Mouse (Mus musculus) lung, postnatal 0 days (tissue): ENCODE measurements around the gene Gm48552. TPM values are rescaled to one million over a fixed set of nuclear protein-coding genes. Genes with fewer than 3 reads are reported as not detected.

Experiments used
- ATAC-seq: fragments of 200-750 bp; cut with Nextera tagmentation; 2 replicates; pipeline ENCODE4 v1.8.0; 2017; ENCODE audit warnings: moderate library complexity
- DNase-seq: peaks from one replicate; pipeline ENCODE4 v3.0.0-alpha.2; 2016; ENCODE audit warnings: low spot score
- H3K27ac ChIP-seq: fragments of 300-500 bp; sonication (generic); 2 replicates; pipeline ENCODE4 v1.5.1; 2014; ENCODE audit warnings: antibody characterized with exemption, mild to moderate bottlenecking, low read length, mixed read lengths
- H3K27me3 ChIP-seq: fragments of 300-500 bp; sonication (generic); replicated peaks from 2 replicates; pipeline ENCODE4 v1.6.1; 2014; ENCODE audit warnings: low read length, mixed read lengths; ENCODE audit not compliant: insufficient read depth
- H3K36me3 ChIP-seq: fragments of 300-500 bp; sonication (generic); 2 replicates; pipeline ENCODE4 v1.6.1; 2014; ENCODE audit warnings: low read length, mixed read lengths; ENCODE audit not compliant: insufficient read depth
- H3K4me1 ChIP-seq: fragments of 300-500 bp; sonication (generic); 2 replicates; pipeline ENCODE4 v1.6.1; 2014; ENCODE audit warnings: antibody characterized with exemption, low read depth, low read length, mixed read lengths; ENCODE audit not compliant: insufficient read depth
- H3K4me2 ChIP-seq: fragments of 300-500 bp; sonication (generic); replicated peaks from 2 replicates; pipeline ENCODE4 v1.6.1; 2014; ENCODE audit warnings: low read depth, mild to moderate bottlenecking, low read length, moderate library complexity, mixed read lengths
- H3K4me3 ChIP-seq: fragments of 300-500 bp; sonication (generic); 2 replicates; pipeline ENCODE4 v1.5.1; 2014; ENCODE audit warnings: low read depth, low read length
- H3K9ac ChIP-seq: fragments of 300-500 bp; sonication (generic); replicated peaks from 2 replicates; pipeline ENCODE4 v1.6.1; 2014; ENCODE audit warnings: low read depth, mild to moderate bottlenecking
- H3K9me3 ChIP-seq: fragments of 300-500 bp; sonication (generic); 2 replicates; pipeline ENCODE4 v1.6.1; 2016; ENCODE audit warnings: low read length, mixed read lengths
- CTCF ChIP-seq: IDR thresholded peaks from 2 replicates; pipeline ENCODE4 v1.5.1; 2016; ENCODE audit warnings: antibody characterized with exemption, mild to moderate bottlenecking
- EP300 ChIP-seq: IDR thresholded peaks from 2 replicates; pipeline ENCODE4 v1.6.1; 2016; ENCODE audit warnings: antibody characterized with exemption, mild to moderate bottlenecking, control low read depth
- WGBS: fragments of 180-500 bp; shearing (Covaris S2); extraction: QIAGEN DNeasy Blood & Tissue Kit; methylation state at CpG from one replicate; pipeline ENCODE4 v1.1.7; 2014; 5-methylcytosine and 5-hydroxymethylcytosine counted together
- polyA plus RNA-seq: library from polyadenylated mRNA; unstranded; fragments of >200 nt; fragmentation: Nextera tagmentation; extraction: Ambion mirVana; gene quantifications from 2 replicates; pipeline ENCODE4 v1.2.1, GENCODE M21; 2015

Gene Gm48552
- polyA plus RNA-seq, 1 experiment from 2014 or later: 0.63 TPM

- 49% methylated on average over 8 of the region's 8 CpGs for WGBS
- ATAC-seq: no peak
- Histone ChIP-seq H3K4me1 (peaks cover 31% of the 10 kb centered on the region), H3K27ac (no peak overlapping the region), H3K27me3 (no peaks in the 10 kb centered on the region), H3K36me3 (no peaks in the 10 kb centered on the region), H3K9me3 (no peaks in the 10 kb centered on the region), H3K4me2 (no peak overlapping the region), H3K9ac (no peak overlapping the region), H3K4me3 (no peak overlapping the region)
- TF ChIP-seq EP300 (no peak), CTCF (no peak)
- no peak for DNase-seq
Observed at GRCm38 (mm10) chr10:81360721-81361120, 28.1 kb upstream of the Gm48552 start.

- 42% methylated on average over 12 of the region's 12 CpGs for WGBS
- no peak overlapping the region for H3K4me3 ChIP-seq
- H3K27me3 ChIP-seq: no peaks in the 10 kb centered on the region
- H3K4me2 ChIP-seq: no peak overlapping the region
- H3K27ac ChIP-seq: peak overlapping the region; percentile 44; the same call in 1 of the 2 replicates
- DNase-seq (no peak), ATAC-seq (peak; percentile 12)
- peaks cover 26% of the 10 kb centered on the region for H3K4me1 ChIP-seq
- peaks cover 3% of the 10 kb centered on the region; the same call in 1 of the 2 replicates for H3K36me3 ChIP-seq
- TF ChIP-seq EP300 (no peak), CTCF (no peak)
- no peaks in the 10 kb centered on the region for H3K9me3 ChIP-seq
- H3K9ac ChIP-seq: no peak overlapping the region
Observed at GRCm38 (mm10) chr10:81362336-81362949, 26.4 kb upstream of the Gm48552 start.

DNA sequence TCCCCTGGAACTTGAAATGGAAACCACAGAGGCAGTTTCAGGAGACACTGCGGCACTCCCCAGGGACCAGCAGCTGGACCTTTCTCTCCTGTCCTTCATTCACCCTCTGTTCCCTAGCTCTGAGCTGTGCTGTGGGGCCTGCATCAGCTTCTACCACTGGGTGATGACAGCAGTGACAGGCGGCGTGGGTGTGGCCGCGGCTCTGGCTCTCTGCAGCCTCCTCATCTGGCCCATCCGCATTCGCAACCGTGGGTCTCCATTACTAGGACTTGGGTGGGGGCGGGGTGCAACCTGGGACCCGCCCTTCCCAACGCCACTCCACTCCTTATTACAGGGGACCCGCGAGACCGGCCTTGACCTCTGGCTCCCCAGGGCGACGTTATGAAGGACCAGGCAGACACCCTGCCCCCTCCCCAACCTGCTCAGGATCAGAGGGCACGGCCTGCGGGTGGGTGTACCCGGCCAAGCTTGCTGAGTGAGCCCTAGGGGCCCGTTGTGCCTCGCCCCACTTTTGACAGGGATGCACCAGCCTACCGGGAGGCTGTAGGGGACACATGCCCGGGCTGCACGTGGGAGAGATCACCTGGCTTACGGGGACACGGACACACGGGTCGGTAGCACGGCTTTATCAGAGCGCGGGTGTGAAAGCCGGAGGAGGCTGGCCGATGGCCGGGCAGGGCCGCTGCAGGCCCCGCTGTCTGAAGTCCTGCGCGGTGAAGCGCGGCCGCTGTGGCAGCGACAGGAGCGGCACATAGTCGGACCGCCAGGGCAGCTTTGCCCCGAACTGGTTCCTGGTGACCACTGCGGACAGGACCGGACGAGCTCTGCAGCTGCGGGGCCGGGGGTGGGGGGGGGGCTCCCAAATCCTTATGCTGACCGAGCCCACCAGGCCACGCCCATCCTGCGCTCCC lies 25.1 kb upstream of the Gm48552 start:
- ATAC-seq (no peak), DNase-seq (no peak)
- peaks cover 17% of the 10 kb centered on the region for H3K4me1 ChIP-seq
- no peak for TF ChIP-seq CTCF
- TF ChIP-seq EP300: no peak
- no peaks in the 10 kb centered on the region for H3K27me3 ChIP-seq
- H3K4me2 ChIP-seq: peak overlapping the region; percentile 53
- peak overlapping the region; percentile 44; the same call in 1 of the 2 replicates for H3K27ac ChIP-seq
- peaks cover 15% of the 10 kb centered on the region for H3K36me3 ChIP-seq
- 0 out of 2 replicates have a peak overlapping the region, but pooled peaks have one; percentile 12 for H3K9ac ChIP-seq
- H3K4me3 ChIP-seq: peak overlapping the region; percentile 17
- no peaks in the 10 kb centered on the region for H3K9me3 ChIP-seq
- WGBS: 15% methylated on average over 44 of the region's 54 CpGs

DNA sequence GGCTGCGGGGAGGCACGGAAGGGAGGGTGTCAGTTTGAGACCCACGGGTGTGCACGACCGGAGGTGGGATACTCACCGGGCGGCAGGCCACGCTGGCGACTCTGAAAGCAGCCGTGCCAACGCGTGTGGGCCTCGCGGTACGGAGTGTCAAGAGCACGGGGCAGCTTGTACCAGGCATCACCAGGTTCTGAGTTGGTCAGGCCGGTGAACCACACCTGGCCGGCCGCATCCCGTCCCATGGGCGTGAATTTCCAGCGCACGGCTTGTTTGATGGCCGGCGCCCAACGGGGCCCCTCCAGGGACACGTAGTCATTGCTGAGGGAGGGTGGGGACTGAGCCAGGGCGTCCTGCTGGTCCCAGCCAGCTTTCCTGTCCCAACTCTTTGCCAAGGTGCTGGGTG lies 24.1 kb upstream of the Gm48552 start:
- TF ChIP-seq EP300 (no peak), CTCF (no peak)
- H3K9me3 ChIP-seq: no peaks in the 10 kb centered on the region
- H3K4me1 ChIP-seq: peaks cover 17% of the 10 kb centered on the region
- no peak overlapping the region for H3K27ac ChIP-seq
- peaks cover 25% of the 10 kb centered on the region for H3K36me3 ChIP-seq
- H3K4me2 ChIP-seq: peak overlapping the region; percentile 53
- no peaks in the 10 kb centered on the region for H3K27me3 ChIP-seq
- no peak overlapping the region for H3K9ac ChIP-seq
- ATAC-seq: no peak
- 14% methylated on average over 28 of the region's 28 CpGs for WGBS
- peak overlapping the region; percentile 17; the same call in 1 of the 2 replicates for H3K4me3 ChIP-seq
- no peak for DNase-seq

GRCm38 (mm10) chr10:81365073-81365472 lies 23.7 kb upstream of the Gm48552 start:
- H3K27ac ChIP-seq: no peak overlapping the region
- no peak overlapping the region; the same call in 1 of the 2 replicates for H3K4me2 ChIP-seq
- peaks cover 17% of the 10 kb centered on the region for H3K4me1 ChIP-seq
- H3K27me3 ChIP-seq: no peaks in the 10 kb centered on the region
- ATAC-seq (no peak), DNase-seq (no peak)
- WGBS: 32% methylated on average over 4 of the region's 4 CpGs
- TF ChIP-seq EP300: no peak
- TF ChIP-seq CTCF: no peak
- no peak overlapping the region for H3K9ac ChIP-seq
- no peaks in the 10 kb centered on the region for H3K9me3 ChIP-seq
- H3K4me3 ChIP-seq: no peak overlapping the region
- H3K36me3 ChIP-seq: peaks cover 28% of the 10 kb centered on the region
